Mouse (Mus musculus): Measurements from ENCODE around the gene Dock9.
"Not testable (repeated sequence)": the region's sequence is repeated elsewhere in the genome, so short reads cannot be mapped to it uniquely, and the experiment has no call there.

Dock9 gene

GRCm38 (mm10) chr14:121734217-121734616, 63.4 kb downstream of the Dock9 start:
- DNase-seq: no peak

GRCm38 (mm10) chr14:121733694-121734093, 63.9 kb downstream of the Dock9 start:
- DNase-seq: no peak

- no peak for DNase-seq
Measured at GRCm38 (mm10) chr14:121732196-121732595, 65.4 kb downstream of the Dock9 start.

- peak; percentile 65 for DNase-seq
Measured at GRCm38 (mm10) chr14:121731688-121732168, 65.9 kb downstream of the Dock9 start.

GRCm38 (mm10) chr14:121730966-121731365, 66.7 kb downstream of the Dock9 start:
- no peak for DNase-seq

- DNase-seq: no peak
Measured at GRCm38 (mm10) chr14:121727996-121728395, 69.6 kb downstream of the Dock9 start.

GRCm38 (mm10) chr14:121724501-121724900, 73.1 kb downstream of the Dock9 start:
- DNase-seq: no peak

GRCm38 (mm10) chr14:121722774-121723173, 74.9 kb downstream of the Dock9 start:
- no peak for DNase-seq

- DNase-seq: no peak
Measured at GRCm38 (mm10) chr14:121721431-121721830, 76.2 kb downstream of the Dock9 start.

GRCm38 (mm10) chr14:121719638-121720601, 77.7 kb downstream of the Dock9 start:
- peak; percentile 69 for DNase-seq

GRCm38 (mm10) chr14:121714799-121715198, 82.8 kb downstream of the Dock9 start:
- DNase-seq: not testable (repeated sequence)

GRCm38 (mm10) chr14:121714268-121714667, 83.4 kb downstream of the Dock9 start:
- no peak for DNase-seq

- DNase-seq: no peak
Measured at GRCm38 (mm10) chr14:121713830-121714197, 83.8 kb downstream of the Dock9 start.

- no peak for DNase-seq
Measured at GRCm38 (mm10) chr14:121713166-121713829, 84.3 kb downstream of the Dock9 start.

- no peak for DNase-seq
Measured at GRCm38 (mm10) chr14:121711089-121711826, 86.4 kb downstream of the Dock9 start.

- DNase-seq: no peak
Measured at GRCm38 (mm10) chr14:121710130-121710529, 87.5 kb downstream of the Dock9 start.

GRCm38 (mm10) chr14:121708244-121708643, 89.4 kb downstream of the Dock9 start:
- no peak for DNase-seq

GRCm38 (mm10) chr14:121706482-121706901, 91.1 kb downstream of the Dock9 start:
- no peak for DNase-seq

GRCm38 (mm10) chr14:121705644-121706043, 92.0 kb downstream of the Dock9 start:
- DNase-seq: no peak

GRCm38 (mm10) chr14:121702534-121702933, 95.1 kb downstream of the Dock9 start:
- no peak for DNase-seq

GRCm38 (mm10) chr14:121700013-121700412, 97.6 kb downstream of the Dock9 start:
- no peak for DNase-seq

GRCm38 (mm10) chr14:121698620-121698950, 99.1 kb downstream of the Dock9 start:
- DNase-seq: no peak

Data from lung, postnatal 10 days (tissue).